Mouse (Mus musculus) bone marrow macrophage, adult 2 months (primary cell): ENCODE results near the gene Pdyn.

Source experiments
- CTCF ChIP-seq: IDR thresholded peaks from 2 replicates; pipeline ENCODE4 v1.5.1; 2012; ENCODE audit warnings: low read depth, mild to moderate bottlenecking, low read length, moderate library complexity
- POLR2A ChIP-seq: IDR thresholded peaks from 2 replicates; pipeline ENCODE4 v1.6.1; 2012; ENCODE audit warnings: mild to moderate bottlenecking, low read depth, low read length, borderline replicate concordance

DNA sequence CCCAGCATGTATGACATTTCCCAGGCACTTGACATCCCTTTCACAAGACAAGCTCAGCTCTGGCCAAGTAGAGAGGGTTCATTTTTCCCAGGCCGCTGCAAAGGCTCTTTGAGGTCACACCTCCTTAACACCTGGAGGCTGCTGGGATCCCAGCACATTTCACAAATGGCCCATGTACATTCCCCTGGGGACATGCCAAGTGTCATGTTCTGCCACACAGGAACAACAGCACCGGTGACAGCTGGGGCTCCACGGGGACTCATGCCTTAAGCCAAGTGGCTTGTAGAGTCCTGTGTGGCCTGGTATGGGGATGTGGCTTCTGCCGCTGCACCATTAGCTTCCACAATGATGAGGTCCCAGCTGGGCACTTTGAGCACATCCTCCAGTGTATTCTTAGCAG, 47.0 kb downstream of the Pdyn start:
- TF ChIP-seq POLR2A = no peak
- no peak for TF ChIP-seq CTCF
